Mouse (Mus musculus) hindbrain, embryonic 14.5 days (tissue): ENCODE measurements around the gene Zcchc8. TPM values are rescaled to one million over a fixed set of nuclear protein-coding genes. Genes with fewer than 3 reads are reported as not detected.

ENCODE experiments used
- ATAC-seq: fragments of 200-750 bp; cut with Nextera tagmentation; 2 replicates; pipeline ENCODE4 v1.8.0; 2017; ENCODE audit warnings: moderate number of reproducible peaks, mild to moderate bottlenecking, moderate TSS enrichment, moderate library complexity; ENCODE audit not compliant: low FRiP score
- DNase-seq: peaks from one replicate; pipeline ENCODE4 v3.0.0-alpha.2; 2015; ENCODE audit warnings: low spot score
- H3K27ac ChIP-seq: fragments of 300-500 bp; sonication (generic); 2 replicates; pipeline ENCODE4 v1.5.1; 2014; ENCODE audit warnings: mild to moderate bottlenecking, moderate library complexity
- H3K27me3 ChIP-seq: fragments of 300-500 bp; sonication (generic); 2 replicates; pipeline ENCODE4 v1.6.1; 2014; ENCODE audit warnings: mild to moderate bottlenecking, low read length, mixed read lengths; ENCODE audit not compliant: control insufficient read depth, insufficient read depth
- H3K36me3 ChIP-seq: fragments of 300-500 bp; sonication (generic); replicated peaks from 2 replicates; pipeline ENCODE4 v1.6.1; 2014; ENCODE audit not compliant: control insufficient read depth, insufficient read depth
- H3K4me1 ChIP-seq: fragments of 300-500 bp; sonication (generic); replicated peaks from 2 replicates; pipeline ENCODE4 v1.6.1; 2014; ENCODE audit warnings: antibody characterized with exemption, low read length, mixed read lengths; ENCODE audit not compliant: control insufficient read depth, insufficient read depth
- H3K4me2 ChIP-seq: fragments of 300-500 bp; sonication (generic); replicated peaks from 2 replicates; pipeline ENCODE4 v1.6.1; 2014; ENCODE audit warnings: mild to moderate bottlenecking, moderate library complexity
- H3K4me3 ChIP-seq: fragments of 300-500 bp; sonication (generic); replicated peaks from 2 replicates; pipeline ENCODE4 v1.5.1; 2014; ENCODE audit warnings: mild to moderate bottlenecking, low read length
- H3K9ac ChIP-seq: fragments of 300-500 bp; sonication (generic); 2 replicates; pipeline ENCODE4 v1.6.1; 2014
- H3K9me3 ChIP-seq: fragments of 300-500 bp; sonication (generic); 2 replicates; pipeline ENCODE4 v1.6.1; 2016; ENCODE audit warnings: low read length; ENCODE audit not compliant: control insufficient read depth
- WGBS: fragments of 180-500 bp; shearing (Covaris S2); extraction: QIAGEN DNeasy Blood & Tissue Kit; methylation state at CpG from one replicate; pipeline ENCODE4 v1.1.7; 2014; 5-methylcytosine and 5-hydroxymethylcytosine counted together
- polyA plus RNA-seq: library from polyadenylated mRNA; unstranded; fragments of >200 nt; fragmentation: Nextera tagmentation; extraction: Ambion mirVana; gene quantifications from 2 replicates; pipeline ENCODE4 v1.2.1, GENCODE M21; 2014

Gene Zcchc8
- polyA plus RNA-seq, 1 experiment from 2014 or later: 61.0 TPM

DNA sequence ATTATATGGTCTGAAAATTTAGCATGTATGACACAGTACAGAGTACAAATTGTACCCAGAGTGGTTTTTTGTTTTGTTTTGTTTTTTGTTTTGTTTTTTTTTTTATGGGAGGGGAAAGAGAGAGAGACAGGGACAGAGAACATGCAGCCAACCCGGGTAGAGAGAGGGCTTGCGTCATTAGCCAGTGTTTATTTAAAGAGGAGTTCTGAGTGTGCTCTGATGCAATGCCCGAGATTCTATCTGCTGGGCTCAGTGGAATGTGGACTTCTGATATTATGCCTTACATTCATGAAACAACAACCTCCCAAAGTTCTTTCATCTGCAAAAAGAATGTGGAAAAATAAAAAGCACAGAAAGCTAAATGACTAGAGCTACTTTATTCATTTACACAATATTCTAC, 45.7 kb downstream of the Zcchc8 start:
- Histone ChIP-seq H3K9ac (no peak overlapping the region), H3K36me3 (peaks cover 3% of the 10 kb centered on the region; the same call in 1 of the 2 replicates), H3K4me1 (peaks cover 25% of the 10 kb centered on the region), H3K27ac (no peak overlapping the region), H3K9me3 (no peaks in the 10 kb centered on the region), H3K4me3 (no peak overlapping the region), H3K4me2 (no peak overlapping the region), H3K27me3 (no peaks in the 10 kb centered on the region)
- 42% methylated on average over 3 of the region's 3 CpGs for WGBS
- ATAC-seq: no peak
- DNase-seq: no peak

DNA sequence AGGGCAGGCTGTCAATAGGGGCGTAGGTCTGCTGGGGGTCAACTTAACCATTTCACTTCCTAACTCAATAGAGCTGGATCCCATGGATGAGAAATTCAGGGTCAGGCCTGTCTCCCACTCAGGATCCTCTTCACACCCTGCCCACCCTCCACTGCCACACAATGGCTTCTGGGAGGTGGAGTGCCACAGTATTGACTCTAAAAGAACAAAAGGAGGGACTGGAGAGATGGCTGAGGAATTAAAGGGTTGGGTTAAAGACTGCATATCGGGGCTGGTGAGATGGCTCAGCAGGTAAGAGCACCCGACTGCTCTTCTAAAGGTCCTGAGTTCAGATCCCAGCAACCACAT, 49.5 kb downstream of the Zcchc8 start:
- Histone ChIP-seq H3K27me3 (no peaks in the 10 kb centered on the region), H3K4me1 (peaks cover 11% of the 10 kb centered on the region; the same call in 1 of the 2 replicates), H3K4me3 (no peak overlapping the region), H3K36me3 (no peaks in the 10 kb centered on the region; the same call in 1 of the 2 replicates), H3K27ac (no peak overlapping the region), H3K9me3 (no peaks in the 10 kb centered on the region), H3K4me2 (no peak overlapping the region), H3K9ac (no peak overlapping the region)
- WGBS: 51% methylated on average over 3 of the region's 3 CpGs
- DNase-seq (no peak), ATAC-seq (no peak)

DNA sequence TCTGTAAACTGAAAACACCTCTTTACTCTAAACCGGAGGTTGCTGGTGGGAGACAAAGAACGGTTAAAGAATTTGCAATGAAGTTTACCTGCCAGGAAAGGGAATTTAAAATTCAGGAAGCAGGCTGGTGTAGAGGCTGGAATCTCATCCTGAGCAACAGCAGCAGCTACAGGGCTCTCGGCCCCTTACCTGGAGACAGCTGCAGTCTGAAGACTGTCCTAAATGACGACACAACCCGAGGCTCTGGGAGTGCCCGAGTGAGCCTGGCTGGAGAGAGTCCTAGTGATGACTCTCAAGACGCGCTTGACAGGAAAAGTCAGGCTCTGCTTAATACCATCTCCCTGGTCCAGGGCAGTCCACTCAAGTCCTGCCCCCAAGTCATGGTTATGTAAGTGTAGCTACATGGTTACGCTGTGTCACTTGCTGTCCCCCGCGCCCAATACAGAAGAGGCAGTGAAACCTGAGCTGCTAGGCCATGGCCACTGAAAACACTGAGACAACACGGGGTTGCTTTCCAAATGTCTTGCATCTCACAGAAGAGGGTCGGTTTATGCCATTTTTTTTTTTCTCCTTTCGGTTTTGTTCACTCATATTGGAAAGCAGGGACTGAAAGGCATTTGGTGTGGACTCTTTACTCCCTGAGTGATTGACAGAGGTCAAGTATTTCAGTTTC, 50.0 kb downstream of the Zcchc8 start:
- Histone ChIP-seq H3K4me3 (no peak overlapping the region), H3K4me2 (no peak overlapping the region), H3K27ac (peak overlapping the region; percentile 54; the same call in 1 of the 2 replicates), H3K9ac (no peak overlapping the region), H3K36me3 (no peaks in the 10 kb centered on the region; the same call in 1 of the 2 replicates), H3K27me3 (no peaks in the 10 kb centered on the region), H3K9me3 (no peaks in the 10 kb centered on the region), H3K4me1 (peaks cover 11% of the 10 kb centered on the region; the same call in 1 of the 2 replicates)
- 43% methylated on average over 14 of the region's 14 CpGs for WGBS
- DNase-seq (no peak), ATAC-seq (no peak)

DNA sequence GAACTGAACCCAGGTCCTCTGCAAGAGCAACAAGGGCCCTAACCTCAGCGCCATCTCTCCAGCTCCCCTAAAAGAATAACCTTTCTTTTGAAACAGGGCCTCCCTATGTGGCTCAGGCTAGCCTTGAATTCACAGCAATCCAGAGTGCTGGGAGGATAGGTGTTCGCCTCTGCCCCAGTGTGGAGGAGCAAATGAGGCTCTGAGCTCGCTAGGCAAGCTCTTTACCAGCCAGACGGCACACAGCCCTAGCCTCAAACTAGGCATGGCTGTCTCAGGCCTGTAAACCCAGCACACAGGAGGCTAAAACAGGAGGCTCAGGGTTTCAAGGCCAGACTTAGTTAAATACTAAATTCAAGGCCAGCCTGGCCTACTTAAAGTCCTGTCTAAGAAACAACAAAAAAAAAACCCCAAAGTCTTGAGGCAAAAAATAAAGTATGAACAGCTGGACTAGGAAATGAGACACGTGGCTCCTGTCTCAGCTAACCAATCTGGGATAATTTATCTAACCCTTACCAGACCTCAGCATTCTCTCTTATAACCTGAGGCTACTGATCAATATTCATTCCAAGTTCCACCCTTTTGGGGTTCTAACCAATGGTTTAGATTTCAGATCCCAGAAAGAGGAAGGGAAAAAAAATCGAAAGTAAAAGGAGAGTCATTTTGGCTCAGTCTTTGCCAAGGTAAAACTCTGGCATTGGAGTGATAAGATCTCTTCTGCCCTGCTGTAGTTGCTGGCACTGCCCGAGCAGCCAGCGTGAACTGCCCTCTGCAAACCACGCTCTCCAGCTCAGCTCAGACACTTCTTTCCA, 50.7 kb downstream of the Zcchc8 start:
- no peak overlapping the region for H3K4me2 ChIP-seq
- H3K4me3 ChIP-seq: no peak overlapping the region
- no peak for ATAC-seq
- no peaks in the 10 kb centered on the region for H3K27me3 ChIP-seq
- peaks cover 11% of the 10 kb centered on the region; the same call in 1 of the 2 replicates for H3K4me1 ChIP-seq
- 80% methylated on average over 9 of the region's 9 CpGs for WGBS
- no peaks in the 10 kb centered on the region for H3K9me3 ChIP-seq
- peak overlapping the region; percentile 54; the same call in 1 of the 2 replicates for H3K27ac ChIP-seq
- no peak overlapping the region for H3K9ac ChIP-seq
- DNase-seq: no peak
- no peaks in the 10 kb centered on the region; the same call in 1 of the 2 replicates for H3K36me3 ChIP-seq

DNA sequence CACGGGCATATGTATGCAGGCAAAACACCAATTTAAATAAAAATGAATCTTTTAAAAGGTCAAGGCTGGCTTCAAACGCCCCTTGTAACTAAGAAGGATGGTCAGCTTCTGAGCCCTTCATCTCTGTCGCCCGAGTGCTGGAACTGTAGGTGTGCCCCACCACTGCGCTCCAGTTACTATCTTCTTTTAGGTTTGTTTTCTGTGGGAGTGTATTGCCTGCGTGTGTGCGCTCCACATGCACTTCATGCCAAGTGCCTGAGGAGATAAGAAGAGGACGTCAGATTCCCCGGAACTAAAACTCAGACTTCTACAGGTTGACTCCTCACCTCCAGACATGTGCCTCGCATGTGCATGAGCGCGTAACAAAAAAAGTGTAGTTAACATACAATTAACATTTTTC, 53.0 kb downstream of the Zcchc8 start:
- H3K27ac ChIP-seq: no peak overlapping the region
- H3K9ac ChIP-seq: no peak overlapping the region
- H3K4me3 ChIP-seq: no peak overlapping the region
- H3K36me3 ChIP-seq: no peaks in the 10 kb centered on the region
- no peaks in the 10 kb centered on the region for H3K27me3 ChIP-seq
- no peaks in the 10 kb centered on the region for H3K9me3 ChIP-seq
- DNase-seq: no peak
- WGBS: 92% methylated on average over 12 of the region's 12 CpGs
- peaks cover 8% of the 10 kb centered on the region; the same call in 1 of the 2 replicates for H3K4me1 ChIP-seq
- ATAC-seq: no peak
- no peak overlapping the region for H3K4me2 ChIP-seq

DNA sequence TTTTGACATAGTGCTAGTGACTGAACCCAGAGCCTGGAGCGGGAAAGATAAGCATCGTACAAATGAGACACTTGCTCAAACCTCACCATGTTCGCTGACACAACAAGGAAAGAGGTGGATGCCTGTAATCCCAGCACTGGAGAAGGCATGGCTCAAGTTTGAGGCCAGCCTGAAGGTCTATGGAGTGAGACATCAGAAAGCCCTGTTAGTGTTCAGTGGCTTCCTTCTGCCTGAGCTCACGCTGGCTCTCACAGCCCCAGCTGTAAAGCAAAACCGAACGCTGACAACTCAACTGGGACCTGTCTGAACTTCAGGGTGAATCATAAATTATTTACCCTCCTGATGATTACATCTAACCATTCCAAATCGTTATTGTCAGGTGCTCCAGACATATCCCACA, 54.9 kb downstream of the Zcchc8 start:
- Histone ChIP-seq H3K4me1 (peaks cover 3% of the 10 kb centered on the region; the same call in 1 of the 2 replicates), H3K36me3 (no peaks in the 10 kb centered on the region), H3K4me3 (no peak overlapping the region), H3K9me3 (no peaks in the 10 kb centered on the region), H3K27ac (no peak overlapping the region), H3K27me3 (no peaks in the 10 kb centered on the region), H3K9ac (no peak overlapping the region), H3K4me2 (no peak overlapping the region)
- DNase-seq (no peak), ATAC-seq (no peak)
- 86% methylated on average over 7 of the region's 7 CpGs for WGBS

DNA sequence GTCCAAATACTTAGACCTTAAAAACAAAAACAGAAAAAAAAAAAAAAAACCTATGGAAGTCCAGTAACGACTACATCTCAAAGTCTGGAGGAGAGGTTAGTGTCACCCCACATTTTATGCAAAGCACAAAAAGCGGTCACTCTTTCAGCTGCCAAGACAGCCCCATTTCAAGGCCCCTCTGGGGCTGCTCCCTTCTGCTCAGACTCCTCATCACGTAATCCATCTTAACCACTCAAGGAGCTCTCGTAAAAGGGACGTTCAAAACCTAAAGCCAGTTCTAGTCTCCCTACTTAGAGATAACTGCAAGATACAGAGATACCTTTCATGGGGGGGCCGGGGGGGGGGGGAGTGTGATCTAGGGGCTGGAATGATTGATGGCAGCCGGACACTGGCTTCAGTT, 56.6 kb downstream of the Zcchc8 start:
- DNase-seq: no peak
- Histone ChIP-seq H3K9ac (no peak overlapping the region), H3K4me3 (no peak overlapping the region), H3K27me3 (no peaks in the 10 kb centered on the region), H3K36me3 (no peaks in the 10 kb centered on the region), H3K4me1 (no peaks in the 10 kb centered on the region), H3K27ac (no peak overlapping the region), H3K4me2 (no peak overlapping the region), H3K9me3 (no peaks in the 10 kb centered on the region)
- WGBS: 83% methylated on average over 7 of the region's 7 CpGs
- no peak for ATAC-seq

DNA sequence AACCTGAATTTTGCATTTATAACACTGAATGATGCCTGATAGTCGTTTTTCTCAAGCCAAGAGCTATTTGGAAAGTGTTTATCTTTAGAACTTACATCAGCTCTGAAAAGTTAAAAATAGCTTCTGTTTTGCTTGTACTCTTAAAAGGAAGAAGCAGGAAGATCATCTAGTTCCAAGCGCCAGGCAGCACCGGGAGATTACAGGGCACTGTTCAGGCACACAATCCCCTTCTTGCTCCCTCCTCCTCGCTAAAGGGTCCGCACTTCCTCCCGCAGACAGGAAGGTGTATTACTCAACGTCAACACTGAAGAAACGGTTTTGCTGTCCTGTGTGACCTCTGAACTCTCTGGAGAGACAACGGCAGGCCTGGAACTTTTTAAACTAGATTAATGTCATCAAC, 58.8 kb downstream of the Zcchc8 start:
- Histone ChIP-seq H3K4me1 (no peaks in the 10 kb centered on the region), H3K4me3 (no peak overlapping the region), H3K27me3 (no peaks in the 10 kb centered on the region), H3K4me2 (no peak overlapping the region), H3K9ac (no peak overlapping the region), H3K36me3 (no peaks in the 10 kb centered on the region), H3K27ac (no peak overlapping the region), H3K9me3 (no peaks in the 10 kb centered on the region)
- DNase-seq (no peak), ATAC-seq (no peak)
- WGBS: 67% methylated on average over 9 of the region's 9 CpGs

DNA sequence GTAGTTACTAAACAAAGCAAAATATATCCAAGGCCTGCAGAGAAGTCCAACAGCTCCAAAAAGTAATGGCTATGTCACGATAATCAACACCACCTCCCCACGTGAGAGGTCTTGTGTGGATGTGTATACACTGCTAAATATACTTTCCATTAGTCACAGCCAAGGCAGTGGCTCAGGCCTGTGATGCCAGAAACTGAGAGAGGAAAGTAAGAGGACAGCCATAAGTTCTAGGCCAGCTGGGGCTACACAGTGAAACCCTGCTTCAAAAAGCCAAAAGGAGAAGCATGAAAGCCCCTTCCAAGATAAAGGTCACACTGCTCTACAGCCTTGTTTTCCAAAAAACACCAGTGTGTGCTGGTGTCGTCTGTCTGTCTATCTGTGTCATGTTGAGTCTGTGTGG, 59.3 kb downstream of the Zcchc8 start:
- Histone ChIP-seq H3K9me3 (no peaks in the 10 kb centered on the region), H3K27me3 (no peaks in the 10 kb centered on the region), H3K4me1 (no peaks in the 10 kb centered on the region), H3K27ac (peak overlapping the region; percentile 38; the same call in 1 of the 2 replicates), H3K9ac (no peak overlapping the region), H3K4me3 (no peak overlapping the region), H3K36me3 (no peaks in the 10 kb centered on the region), H3K4me2 (no peak overlapping the region)
- DNase-seq (no peak), ATAC-seq (no peak)
- WGBS: 88% methylated on average over 3 of the region's 3 CpGs
